Mouse (Mus musculus): ENCODE data around the gene Fbxo40. TPM values are rescaled to one million over a fixed set of nuclear protein-coding genes. Genes with fewer than 3 reads are reported as not detected.
A peak's percentile ranks its signal among the peaks of the same experiment; 100 is the strongest.

The Fbxo40 gene
- total and polyA plus RNA-seq, 3 experiments = 1.5 to 3.0 (median 2.2) TPM

GRCm38 (mm10) chr16:36983796-36984195 is 6.5 kb downstream of the Fbxo40 start (continued):
- 0 out of 2 replicates have a peak, but pooled peaks have one; percentile 29 for TF ChIP-seq KAT2A (IDR thresholded peaks at IDR 0.05; ENCODE audit: insufficient replicate concordance, low read length)
- TF ChIP-seq IRF4 (IDR thresholded peaks at IDR 0.05; ENCODE audit: low read depth, low read length) = peak; percentile 52; the same call in 1 of the 2 replicates
- TF ChIP-seq PAX5 (IDR thresholded peaks at IDR 0.05; ENCODE audit: low read length) = no peak
- 0 out of 2 replicates have a peak, but pooled peaks have one; percentile 52 for TF ChIP-seq MAFK (IDR thresholded peaks at IDR 0.05; ENCODE audit: insufficient replicate concordance, low read length)
- peak; percentile 78 for TF ChIP-seq BHLHE40 (IDR thresholded peaks at IDR 0.05; ENCODE audit: low read depth, low read length)
- peak; percentile 48; the same call in 1 of the 2 replicates for TF ChIP-seq EP300 (IDR thresholded peaks at IDR 0.05; ENCODE audit: low read length)
- no peak for TF ChIP-seq USF2 (conservative IDR thresholded peaks at IDR 0.05; ENCODE audit: low read depth, low read length)

GRCm38 (mm10) chr16:36979127-36979526 is 11.1 kb downstream of the Fbxo40 start:
- Histone ChIP-seq H3K4me1 (ENCODE audit: control insufficient read depth in 1 of 2, insufficient read depth in 2 of 2) (peaks cover 3 to 14% of the 10 kb centered on the region in 2 experiments; a peak in 3 of 4 replicates), H3K27me3 (replicated peaks) (no peaks in the 10 kb centered on the region), H3K79me2 (replicated peaks; ENCODE audit: control insufficient read depth, extremely low read depth, insufficient read depth, poor library complexity, severe bottlenecking) (no peaks in the 10 kb centered on the region), H3K4me3 (replicated peaks in 1 of 3; ENCODE audit: low read depth in 2 of 3, low read length in 2 of 3, poor library complexity in 1 of 3) (no peak overlapping the region), H3K9ac (ENCODE audit: insufficient read depth, low read depth) (no peak overlapping the region), H3K36me3 (replicated peaks in 1 of 2; ENCODE audit: control insufficient read depth in 1 of 2, insufficient read depth in 1 of 2, low read length in 1 of 2) (peaks cover 0 to 13% of the 10 kb centered on the region in 2 experiments), H3K4me2 (ENCODE audit: insufficient read depth, low read depth, poor library complexity, severe bottlenecking) (no peak overlapping the region), H3K27ac (ENCODE audit: insufficient read depth, low read depth) (no peak overlapping the region), H3K9me3 (replicated peaks; ENCODE audit: low read length) (peaks cover 6% of the 10 kb centered on the region)
- dilution Hi-C loops (cut with MboI; ENCODE audit: extremely low pct_ligation_motif_present, extremely low pct_unique_long_range_greater_than_20kb, low sequenced_read_pairs) = no loop called here
- TF ChIP-seq ZKSCAN1 (IDR thresholded peaks at IDR 0.05; ENCODE audit: borderline replicate concordance, low read depth, low read length) (no peak), ELF1 (IDR thresholded peaks at IDR 0.05; ENCODE audit: low read depth, low read length) (no peak)
- in situ Hi-C loops (cut with MboI; ENCODE audit: low pct_ligation_motif_present, low pct_unique_long_range_greater_than_20kb, low sequenced_read_pairs) = no loop called here
- no peak for DNase-seq (ENCODE audit: extremely low read depth)

- in situ Hi-C loops (cut with MboI; ENCODE audit: low pct_ligation_motif_present, low pct_unique_long_range_greater_than_20kb, low sequenced_read_pairs) = no loop called here
- no peaks in the 10 kb centered on the region; the same call in 1 of the 2 replicates for H3K79me2 ChIP-seq (replicated peaks; ENCODE audit: control insufficient read depth, extremely low read depth, insufficient read depth, poor library complexity, severe bottlenecking)
- no peaks in the 10 kb centered on the region for H3K4me1 ChIP-seq (ENCODE audit: control insufficient read depth in 1 of 2, insufficient read depth in 2 of 2)
- peaks cover 66 to 79% of the 10 kb centered on the region in 2 experiments for H3K36me3 ChIP-seq (replicated peaks in 1 of 2; ENCODE audit: control insufficient read depth in 1 of 2, insufficient read depth in 1 of 2, low read length in 1 of 2)
- dilution Hi-C loops (cut with MboI; ENCODE audit: extremely low pct_ligation_motif_present, extremely low pct_unique_long_range_greater_than_20kb, low sequenced_read_pairs) = no loop called here
- DNase-seq (ENCODE audit: extremely low read depth) = no peak
- no peak overlapping the region for H3K27ac ChIP-seq (ENCODE audit: insufficient read depth, low read depth)
- no peak overlapping the region for H3K4me3 ChIP-seq (replicated peaks in 1 of 3; ENCODE audit: low read depth in 2 of 3, low read length in 2 of 3, poor library complexity in 1 of 3)
- no peak overlapping the region for H3K4me2 ChIP-seq (ENCODE audit: insufficient read depth, low read depth, poor library complexity, severe bottlenecking)
- no peak for TF ChIP-seq MYC (IDR thresholded peaks at IDR 0.05; ENCODE audit: low read depth, low read length)
- no peaks in the 10 kb centered on the region for H3K27me3 ChIP-seq (replicated peaks)
- H3K9ac ChIP-seq (ENCODE audit: insufficient read depth, low read depth) = no peak overlapping the region
- no peaks in the 10 kb centered on the region for H3K9me3 ChIP-seq (replicated peaks; ENCODE audit: low read length)
These were observed 26.9 kb downstream of the Fbxo40 start for GRCm38 (mm10) chr16:36963415-36963814.

- no peak overlapping the region for H3K27ac ChIP-seq (ENCODE audit: insufficient read depth, low read depth)
- H3K27me3 ChIP-seq (replicated peaks) = no peaks in the 10 kb centered on the region
- no peaks in the 10 kb centered on the region; the same call in 1 of the 2 replicates for H3K79me2 ChIP-seq (replicated peaks; ENCODE audit: control insufficient read depth, extremely low read depth, insufficient read depth, poor library complexity, severe bottlenecking)
- in situ Hi-C loops (cut with MboI; ENCODE audit: low pct_ligation_motif_present, low pct_unique_long_range_greater_than_20kb, low sequenced_read_pairs) (no loop called here), dilution Hi-C loops (cut with MboI; ENCODE audit: extremely low pct_ligation_motif_present, extremely low pct_unique_long_range_greater_than_20kb, low sequenced_read_pairs) (no loop called here)
- no peak overlapping the region for H3K4me3 ChIP-seq (replicated peaks in 1 of 3; ENCODE audit: low read depth in 2 of 3, low read length in 2 of 3, poor library complexity in 1 of 3)
- peaks cover 56 to 59% of the 10 kb centered on the region in 2 experiments for H3K36me3 ChIP-seq (replicated peaks in 1 of 2; ENCODE audit: control insufficient read depth in 1 of 2, insufficient read depth in 1 of 2, low read length in 1 of 2)
- peaks cover 0 to 4% of the 10 kb centered on the region in 2 experiments; a peak in 1 of 4 replicates for H3K4me1 ChIP-seq (ENCODE audit: control insufficient read depth in 1 of 2, insufficient read depth in 2 of 2)
- H3K4me2 ChIP-seq (ENCODE audit: insufficient read depth, low read depth, poor library complexity, severe bottlenecking) = no peak overlapping the region
- DNase-seq (ENCODE audit: extremely low read depth) = no peak
- H3K9ac ChIP-seq (ENCODE audit: insufficient read depth, low read depth) = no peak overlapping the region
- H3K9me3 ChIP-seq (replicated peaks; ENCODE audit: low read length) = no peaks in the 10 kb centered on the region
- TF ChIP-seq SMC3 (IDR thresholded peaks at IDR 0.05; ENCODE audit: low read depth, low read length) = no peak
- TF ChIP-seq RCOR1 (conservative IDR thresholded peaks at IDR 0.05; ENCODE audit: low read depth, low read length) = no peak
- no peak for TF ChIP-seq BHLHE40 (IDR thresholded peaks at IDR 0.05; ENCODE audit: low read depth, low read length)
- no peak for TF ChIP-seq ZMIZ1 (IDR thresholded peaks at IDR 0.05; ENCODE audit: low read depth, low read length)
- TF ChIP-seq UBTF (IDR thresholded peaks at IDR 0.05; ENCODE audit: low read depth, low read length) = no peak
- no peak for TF ChIP-seq JUND (conservative IDR thresholded peaks at IDR 0.05; ENCODE audit: low read depth, low read length)
- no peak for TF ChIP-seq RAD21 (IDR thresholded peaks at IDR 0.05; ENCODE audit: low read depth, low read length)
- no peak for TF ChIP-seq USF1 (IDR thresholded peaks at IDR 0.05; ENCODE audit: low read depth, low read length)
- no peak for TF ChIP-seq NRF1 (IDR thresholded peaks at IDR 0.05; ENCODE audit: low read depth, low read length)
- TF ChIP-seq MAFK (IDR thresholded peaks at IDR 0.05; ENCODE audit: insufficient replicate concordance, low read length) = no peak
- no peak for TF ChIP-seq EP300 (IDR thresholded peaks at IDR 0.05; ENCODE audit: low read length)
- TF ChIP-seq ZNF384 (IDR thresholded peaks at IDR 0.05; ENCODE audit: low read depth, low read length) = no peak
- TF ChIP-seq E2F4 (IDR thresholded peaks at IDR 0.05; ENCODE audit: insufficient replicate concordance, low read depth, low read length) = no peak
- no peak for TF ChIP-seq MAZ (IDR thresholded peaks at IDR 0.05; ENCODE audit: low read depth, low read length)
- TF ChIP-seq SIN3A (IDR thresholded peaks at IDR 0.05; ENCODE audit: low read length) = no peak
- no peak for TF ChIP-seq USF2 (conservative IDR thresholded peaks at IDR 0.05; ENCODE audit: low read depth, low read length)
- TF ChIP-seq TBP (conservative IDR thresholded peaks at IDR 0.05; ENCODE audit: low read depth, low read length) = no peak
These were observed 35.2 kb downstream of the Fbxo40 start for GRCm38 (mm10) chr16:36955106-36955505.
